29 mouse cellular contexts compared by ENCODE assay signal in genomic region chr5:36429551-36429950, GRCm38 (mm10).
"Had no signal": no experiment of that assay in that cellular context is flagged by ENCODE, and none has a peak within 500 bp of the region (broad histone marks: within the 10 kb centered on the region; RNA-seq: fewer than 3 reads in every experiment).

No protein-coding gene starts in this region.

- H3K9ac ChIP-seq: heart, embryonic 13.5 days; heart, embryonic 15.5 days; hindbrain, embryonic 13.5 days; hindbrain, embryonic 15.5 days; kidney, embryonic 15.5 days; limb, embryonic 12.5 days; liver, embryonic 13.5 days; liver, embryonic 15.5 days; liver, postnatal 0 days had no signal

- H3K27ac ChIP-seq: heart, adult 2 months; heart, embryonic 13.5 days; heart, embryonic 15.5 days; hindbrain, embryonic 13.5 days; hindbrain, embryonic 15.5 days; hindbrain, postnatal 0 days; kidney, embryonic 15.5 days; kidney, postnatal 0 days; limb, embryonic 10.5 days; limb, embryonic 12.5 days; liver, embryonic 13.5 days; liver, embryonic 15.5 days had no signal

- DNase-seq: gastrocnemius, postnatal 10 days; gastrocnemius, postnatal 36 days; heart, adult 11 months; heart, adult 2 months; heart, postnatal 14 days; heart, postnatal 36 days; kidney, adult 11 months; kidney, adult 2 months; kidney, adult 9 months; kidney, postnatal 14 days; kidney, postnatal 36 days; layer of hippocampus, adult 9-11 months; layer of hippocampus, postnatal 36 days; liver; liver, embryonic 13.5 days; liver, postnatal 0 days had no signal

- ATAC-seq: hindbrain, postnatal 0 days; intestine, embryonic 16.5 days; liver, postnatal 0 days had no signal

- H3K27me3 ChIP-seq: hindbrain, embryonic 13.5 days; hindbrain, embryonic 15.5 days; kidney, embryonic 15.5 days; liver, embryonic 13.5 days; liver, embryonic 15.5 days had no signal

- H3K4me2 ChIP-seq: heart, embryonic 11.5 days; heart, embryonic 13.5 days; heart, embryonic 15.5 days; hindbrain, embryonic 13.5 days; hindbrain, embryonic 15.5 days; kidney, embryonic 15.5 days; limb, embryonic 12.5 days; liver, embryonic 11.5 days; liver, embryonic 13.5 days; liver, embryonic 15.5 days had no signal

- H3K9me3 ChIP-seq: heart, embryonic 13.5 days; heart, embryonic 15.5 days; hindbrain, embryonic 13.5 days; hindbrain, embryonic 15.5 days; kidney, embryonic 15.5 days; limb, embryonic 10.5 days; limb, embryonic 12.5 days; liver, embryonic 13.5 days; liver, embryonic 15.5 days had no signal

- H3K4me3 ChIP-seq: heart, adult 2 months; heart, embryonic 13.5 days; heart, embryonic 15.5 days; hindbrain, embryonic 13.5 days; hindbrain, embryonic 15.5 days; kidney, embryonic 15.5 days; limb, embryonic 10.5 days; limb, embryonic 12.5 days; liver, embryonic 13.5 days; liver, embryonic 15.5 days had no signal

- H3K36me3 ChIP-seq: heart, embryonic 13.5 days; heart, embryonic 15.5 days; hindbrain, embryonic 13.5 days; hindbrain, embryonic 15.5 days; kidney, embryonic 15.5 days; limb, embryonic 10.5 days; limb, embryonic 12.5 days; liver, embryonic 13.5 days; liver, embryonic 15.5 days had no signal

- H3K4me1 ChIP-seq: heart, embryonic 13.5 days; heart, embryonic 15.5 days; liver, embryonic 13.5 days; liver, embryonic 15.5 days had no signal
